Mouse (Mus musculus) lung, postnatal 25 days (tissue): Measurements from ENCODE around the gene Gm49392.
"Not testable (repeated sequence)": the region's sequence is repeated elsewhere in the genome, so short reads cannot be mapped to it uniquely, and the experiment has no call there.

ENCODE experiments used
- DNase-seq: peaks from one replicate; pipeline ENCODE4 v3.0.0; 2022; ENCODE audit warnings: low spot score

Gene Gm49392

GRCm38 (mm10) chr13:60896794-60897193, at the start of gene Gm49392:
TSS of gene Gm49392 (minus strand) at chr13:60896894.
- not testable (repeated sequence) for DNase-seq

GRCm38 (mm10) chr13:60941884-60942283, 45.2 kb upstream of the Gm49392 start, which contains the start of gene Tpbpa:
TSS of gene Tpbpa (minus strand) at chr13:60941984.
- not testable (repeated sequence) for DNase-seq

GRCm38 (mm10) chr13:60936500-60936901, 39.8 kb upstream of the Gm49392 start, which contains the start of the genes Gm49391 and Ctla2a:
TSS of gene Gm49391 (minus strand) at chr13:60936571.
TSS of gene Ctla2a (minus strand) at chr13:60936625.
- peak; percentile 90 for DNase-seq

GRCm38 (mm10) chr13:60935490-60935889, 38.8 kb upstream of the Gm49392 start, which contains the start of gene Gm49393:
TSS of gene Gm49393 (minus strand) at chr13:60935590.
- DNase-seq, result not testable (repeated sequence)

GRCm38 (mm10) chr13:60904780-60905179, 8.1 kb upstream of the Gm49392 start, which contains the start of gene Tpbpb:
TSS of gene Tpbpb (minus strand) at chr13:60904880.
- not testable (repeated sequence) for DNase-seq

GRCm38 (mm10) chr13:60897328-60897727, 634 bp upstream of the Gm49392 start, which contains the start of gene Ctla2b:
TSS of gene Ctla2b (minus strand) at chr13:60897447.
- DNase-seq, result peak; percentile 89

- DNase-seq, result no peak
Measured at GRCm38 (mm10) chr13:60895406-60896160, 1.1 kb downstream of the Gm49392 start.

- no peak for DNase-seq
Measured at GRCm38 (mm10) chr13:60892301-60892700, 4.4 kb downstream of the Gm49392 start.

- DNase-seq, result no peak
Measured at GRCm38 (mm10) chr13:60864281-60864680, 32.4 kb downstream of the Gm49392 start, which contains the start of gene 4930486L24Rik. TSS of gene 4930486L24Rik (minus strand) at chr13:60864475.

GRCm38 (mm10) chr13:60848241-60849120, 48.2 kb downstream of the Gm49392 start:
- peak; percentile 53 for DNase-seq

- no peak for DNase-seq
Measured at GRCm38 (mm10) chr13:60843153-60843552, 53.5 kb downstream of the Gm49392 start.

GRCm38 (mm10) chr13:60842703-60843102, 54.0 kb downstream of the Gm49392 start:
- no peak for DNase-seq

GRCm38 (mm10) chr13:60839353-60839902, 57.3 kb downstream of the Gm49392 start:
- DNase-seq, result no peak

GRCm38 (mm10) chr13:60826052-60826451, 70.6 kb downstream of the Gm49392 start:
- DNase-seq, result peak; percentile 48

GRCm38 (mm10) chr13:60820486-60821175, 76.1 kb downstream of the Gm49392 start:
- DNase-seq, result no peak

GRCm38 (mm10) chr13:60819469-60819868, 77.2 kb downstream of the Gm49392 start:
- DNase-seq, result peak; percentile 30

GRCm38 (mm10) chr13:60813722-60814121, 83.0 kb downstream of the Gm49392 start:
- peak; percentile 17 for DNase-seq

- no peak for DNase-seq
Measured at GRCm38 (mm10) chr13:60812768-60813167, 83.9 kb downstream of the Gm49392 start.

GRCm38 (mm10) chr13:60809690-60810089, 87.0 kb downstream of the Gm49392 start:
- DNase-seq, result no peak

- no peak for DNase-seq
Measured at GRCm38 (mm10) chr13:60802749-60803148, 93.9 kb downstream of the Gm49392 start, which contains the start of gene Ctsll3. TSS of gene Ctsll3 (minus strand) at chr13:60802849.
